Mouse (Mus musculus) Patski (cell line): ENCODE results near the gene Usf2. TPM values are rescaled to one million over a fixed set of nuclear protein-coding genes. Genes with fewer than 3 reads are reported as not detected.
"Not testable (repeated sequence)": the region's sequence is repeated elsewhere in the genome, so short reads cannot be mapped to it uniquely, and the experiment has no call there.

ENCODE experiments used
- ATAC-seq: fragments of 100-300 bp; one replicate; pipeline ENCODE4 v1.8.0; 2021
- CTCF ChIA-PET: fragments of 350-600 bp; sonication (Branson Sonifier 250); formaldehyde crosslinking; loops from one replicate; lab custom pipeline; 2022; ENCODE audit warnings: inconsistent platforms; lab: Charles Lee
- POLR2A ChIA-PET: fragments of 350-600 bp; sonication (Branson Sonifier 250); formaldehyde crosslinking; loops from one replicate; lab custom pipeline; 2022; ENCODE audit warnings: antibody characterized with exemption, inconsistent platforms; lab: Charles Lee
- DNase-seq: peaks from one replicate; pipeline ENCODE4 v3.0.0-alpha.2; 2011; ENCODE audit warnings: low read depth, low spot score
- H3K27me3 ChIP-seq: fragments of 371-371 bp; one replicate; pipeline ENCODE4 v1.5.1; 2021
- CTCF ChIP-seq: fragments of 100-300 bp; IDR thresholded peaks from one replicate; pipeline ENCODE4 v1.5.1; 2021
- in situ Hi-C: fragments of 300-500 bp; cut with MboI; formaldehyde crosslinking; loops from 3 replicates; pipeline ENCODE4 v1.11.1; 2018; ENCODE audit warnings: low pct_unique_long_range_greater_than_20kb, mixed read lengths
- polyA plus RNA-seq: library from polyadenylated mRNA; unstranded; gene quantifications from one replicate; pipeline ENCODE4 v1.2.3, GENCODE M21; 2021

Gene Usf2
- polyA plus RNA-seq, 1 experiment from 2014 or later: 114 TPM

DNA sequence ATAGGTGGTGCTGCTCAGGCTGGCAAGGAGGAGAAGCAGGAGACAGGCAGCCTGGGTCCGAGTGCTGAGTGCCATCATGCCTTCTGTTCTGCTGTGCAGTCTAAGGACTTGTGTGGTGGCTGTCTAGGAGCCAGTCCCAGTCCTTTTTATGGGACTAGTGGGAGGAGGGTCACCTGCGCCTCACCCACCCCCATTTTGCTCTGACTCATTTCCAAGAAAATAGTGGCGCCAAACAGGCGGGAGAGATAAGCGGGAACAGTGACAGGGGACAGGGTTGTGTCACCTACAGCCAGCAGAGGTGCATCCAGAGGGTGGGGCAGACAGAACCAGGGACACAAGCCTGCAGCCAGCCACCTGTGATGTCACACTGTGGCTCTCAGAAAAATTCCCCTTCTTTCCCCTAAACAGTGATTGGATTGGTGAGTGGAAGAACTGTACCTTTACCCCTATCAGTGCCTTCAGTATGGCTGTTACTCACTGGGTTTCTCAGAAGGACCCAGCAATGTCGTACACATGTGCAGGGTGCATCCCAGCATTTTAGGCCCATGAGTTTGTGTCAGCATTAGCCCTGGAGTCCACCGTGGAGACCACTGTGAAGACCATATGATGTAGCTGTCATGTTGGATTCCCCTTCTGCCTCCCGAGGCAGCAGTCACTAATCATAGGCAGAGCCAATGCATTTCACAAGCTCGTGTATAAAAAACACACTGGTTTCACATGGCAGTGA, 12.5 kb downstream of the Usf2 start, which contains the start of gene Hamp:
TSS of gene Hamp (minus strand) at position 124 of the 727 bp plus-strand sequence.
- CTCF ChIA-PET: no interaction called here
- TF ChIP-seq CTCF: no peak
- DNase-seq (no peak), ATAC-seq (no peak)
- no peaks in the 10 kb centered on the region for H3K27me3 ChIP-seq
- in situ Hi-C loops: no loop called here
- POLR2A ChIA-PET: interaction anchor here (0.9 kb wide), 1 partner anchor 20 kb away, joined by 4 read pairs; the partner anchor contains the start of gene Hamp2

DNA sequence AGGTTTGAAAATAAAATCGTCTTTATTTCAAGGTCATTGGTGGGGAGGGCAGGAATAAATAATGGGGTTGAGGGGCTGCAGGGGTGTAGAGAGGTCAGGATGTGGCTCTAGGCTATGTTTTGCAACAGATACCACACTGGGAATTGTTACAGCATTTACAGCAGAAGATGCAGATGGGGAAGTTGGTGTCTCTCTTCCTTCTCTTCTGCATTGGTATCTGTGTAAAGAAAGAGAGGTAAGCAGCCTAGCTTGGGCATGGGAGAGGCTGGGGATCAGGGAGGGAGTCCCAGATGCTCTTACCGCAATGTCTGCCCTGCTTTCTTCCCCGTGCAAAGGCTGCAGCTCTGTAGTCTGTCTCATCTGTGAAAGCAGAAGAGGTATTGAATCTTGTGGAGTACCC, 14.2 kb downstream of the Usf2 start:
- ATAC-seq, in situ Hi-C loops, CTCF ChIA-PET: not testable (repeated sequence)

GRCm38 (mm10) chr7:30940070-30940469, 16.5 kb downstream of the Usf2 start:
- ATAC-seq, in situ Hi-C loops, POLR2A ChIA-PET, CTCF ChIA-PET, H3K27me3 ChIP-seq, DNase-seq: not testable (repeated sequence)

More for the DNA sequence above, 14.2 kb downstream of the Usf2 start:
- DNase-seq, H3K27me3 ChIP-seq, POLR2A ChIA-PET: not testable (repeated sequence)

DNA sequence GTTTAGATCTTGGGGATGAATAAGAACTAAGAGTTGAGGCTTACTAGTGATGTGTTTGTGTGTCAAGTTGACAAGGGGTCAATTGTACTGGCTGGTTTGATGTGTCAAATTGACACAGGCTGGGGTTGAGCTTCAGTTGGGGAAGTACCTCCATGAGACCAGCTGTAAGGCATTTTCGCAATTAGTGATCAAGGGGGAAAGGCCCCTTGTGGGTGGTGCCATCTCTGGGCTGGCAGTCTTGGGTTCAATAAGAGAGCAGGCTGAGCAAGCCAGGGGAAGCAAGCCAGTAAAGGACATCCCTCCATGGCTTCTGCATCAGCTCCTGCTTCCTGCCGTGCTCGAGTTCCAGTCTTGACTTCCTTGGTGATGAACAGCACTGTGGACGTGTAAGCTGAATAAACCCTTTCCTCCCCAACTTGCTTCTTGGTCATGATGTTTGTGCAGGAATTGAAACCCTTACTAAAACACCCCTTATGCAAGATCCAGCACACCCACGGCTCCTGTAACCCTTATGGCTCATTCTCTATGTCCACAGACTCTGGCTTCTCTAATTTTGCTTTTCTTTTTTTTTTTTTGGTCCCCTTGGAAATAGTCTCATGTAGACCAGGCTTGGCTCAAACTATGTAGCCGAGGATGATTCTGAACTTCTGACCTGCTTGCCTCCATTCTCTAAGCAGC, 21.0 kb downstream of the Usf2 start:
- CTCF ChIA-PET, POLR2A ChIA-PET, H3K27me3 ChIP-seq, in situ Hi-C loops, DNase-seq, ATAC-seq: not testable (repeated sequence)

DNA sequence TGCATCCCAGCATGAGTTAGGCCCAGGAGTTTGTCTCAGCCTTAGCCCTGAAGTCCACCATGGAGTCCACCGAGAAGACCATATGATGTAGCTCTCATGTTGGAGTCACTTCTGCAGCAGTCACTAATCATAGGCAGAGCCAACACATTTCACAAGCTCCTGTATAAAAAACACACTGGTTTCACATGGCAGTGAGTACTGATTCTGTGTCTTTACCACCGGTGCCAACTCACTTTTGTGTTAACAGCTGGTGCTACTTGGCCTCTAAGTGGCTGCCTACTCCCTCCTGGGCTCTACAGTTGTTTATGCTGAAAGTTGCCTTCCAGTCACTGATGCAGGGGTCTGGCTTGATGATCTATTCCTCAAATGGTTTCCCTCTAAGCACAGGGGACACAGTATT, 32.0 kb downstream of the Usf2 start, which contains the start of gene Hamp2:
TSS of gene Hamp2 (minus strand) at position 101 of the 400 bp plus-strand sequence.
- POLR2A ChIA-PET: interaction anchor here (1.1 kb wide), 1 partner anchor 20 kb away, joined by 4 read pairs; no protein-coding TSS in a partner anchor
- DNase-seq, ATAC-seq, H3K27me3 ChIP-seq, in situ Hi-C loops, CTCF ChIA-PET: not testable (repeated sequence)

- POLR2A ChIA-PET: interaction anchor here (1.1 kb wide), 1 partner anchor 21 kb away, joined by 4 read pairs; no protein-coding TSS in a partner anchor
- in situ Hi-C loops: no loop called here
- DNase-seq: no peak
Measured at GRCm38 (mm10) chr7:30924071-30924470, 32.5 kb downstream of the Usf2 start.

DNA sequence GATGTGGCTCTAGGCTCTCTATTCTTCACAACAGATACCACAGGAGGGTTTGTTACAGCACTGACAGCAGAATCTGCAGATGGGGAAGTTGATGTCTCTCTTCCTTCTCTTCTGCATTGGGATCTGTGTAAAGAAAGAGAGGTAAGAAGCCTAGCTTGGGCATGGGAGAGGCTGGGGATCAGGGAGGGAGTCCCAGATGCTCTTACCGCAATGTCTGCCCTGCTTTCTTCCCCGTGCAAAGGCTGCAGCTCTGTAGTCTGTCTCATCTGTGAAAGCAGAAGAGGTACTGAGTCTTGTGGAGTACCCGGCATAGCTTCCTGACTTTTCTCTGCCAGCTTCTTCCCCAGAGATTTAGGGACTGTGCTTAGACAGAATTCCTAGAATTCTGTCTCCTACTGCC, 34.1 kb downstream of the Usf2 start:
- in situ Hi-C loops, H3K27me3 ChIP-seq, POLR2A ChIA-PET, DNase-seq, CTCF ChIA-PET, ATAC-seq: not testable (repeated sequence)

More at GRCm38 (mm10) chr7:30924071-30924470, 32.5 kb downstream of the Usf2 start:
- CTCF ChIA-PET: no interaction called here
- ATAC-seq: no peak
- TF ChIP-seq CTCF: no peak
- H3K27me3 ChIP-seq: no peaks in the 10 kb centered on the region

DNA sequence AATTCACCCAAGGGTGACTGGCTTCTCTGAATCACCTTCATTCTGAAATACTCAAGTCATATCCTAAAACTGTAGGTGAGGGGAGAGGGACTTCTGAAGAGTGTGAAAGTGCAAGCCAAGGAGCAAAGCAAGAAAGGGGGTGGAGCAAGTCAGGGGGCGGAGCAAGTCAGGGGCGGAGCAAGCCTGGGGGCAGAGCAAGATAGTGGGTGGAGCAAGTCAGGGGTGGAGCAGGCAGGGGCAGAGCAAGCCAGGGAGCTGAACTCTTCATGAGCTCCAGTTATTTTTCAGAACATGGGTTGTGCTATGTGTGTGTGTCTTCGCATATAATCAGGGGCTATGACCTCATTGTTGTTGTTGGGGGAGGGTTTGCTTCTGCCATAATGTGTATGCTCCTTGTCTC, 36.4 kb downstream of the Usf2 start:
- peaks cover 8% of the 10 kb centered on the region for H3K27me3 ChIP-seq
- CTCF ChIA-PET: no interaction called here
- ATAC-seq (no peak), DNase-seq (no peak)
- no peak for TF ChIP-seq CTCF
- in situ Hi-C loops: no loop called here
- POLR2A ChIA-PET: no interaction called here

GRCm38 (mm10) chr7:30917219-30917618, 39.4 kb downstream of the Usf2 start:
- H3K27me3 ChIP-seq: peaks cover 23% of the 10 kb centered on the region
- ChIA-PET CTCF (no interaction called here), POLR2A (no interaction called here)
- DNase-seq (no peak), ATAC-seq (no peak)
- TF ChIP-seq CTCF: no peak
- in situ Hi-C loops: no loop called here

DNA sequence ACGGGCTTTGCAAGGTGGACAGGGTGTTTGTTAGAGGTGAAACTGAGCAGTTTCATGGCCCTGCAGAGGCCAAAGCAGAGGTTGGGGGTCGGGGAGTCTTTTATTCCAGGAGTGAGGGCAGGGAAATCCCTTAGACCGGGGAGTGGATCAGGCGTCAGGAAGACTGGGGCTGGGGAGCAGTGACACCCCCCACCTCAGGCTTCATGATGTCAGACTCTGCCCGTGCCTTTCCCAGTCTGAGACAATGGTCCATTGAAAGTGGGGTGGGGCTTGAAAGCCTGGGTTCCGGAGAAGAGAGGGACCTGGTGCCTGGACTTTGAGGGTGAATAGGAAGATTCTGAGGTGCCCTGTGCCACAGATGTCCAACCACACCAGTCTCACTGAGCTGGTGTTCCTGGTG, 39.9 kb downstream of the Usf2 start:
- no peak for DNase-seq
- ChIA-PET CTCF (no interaction called here), POLR2A (no interaction called here)
- peaks cover 23% of the 10 kb centered on the region for H3K27me3 ChIP-seq
- no peak for TF ChIP-seq CTCF
- ATAC-seq: no peak
- in situ Hi-C loops: no loop called here

GRCm38 (mm10) chr7:30914732-30915131, 41.9 kb downstream of the Usf2 start, which contains the start of gene Mag:
Mag (minus strand) TSS chr7:30914873.
- H3K27me3 ChIP-seq: peaks cover 23% of the 10 kb centered on the region
- ATAC-seq (no peak), DNase-seq (no peak)
- CTCF ChIA-PET: no interaction called here
- no peak for TF ChIP-seq CTCF
- in situ Hi-C loops: no loop called here
- POLR2A ChIA-PET: no interaction called here
